Mouse (Mus musculus): ENCODE measurements around the gene Ltbp2. TPM values are rescaled to one million over a fixed set of nuclear protein-coding genes. Genes with fewer than 3 reads are reported as not detected.

Ltbp2 gene
- polyA plus RNA-seq, 1 experiment from 2014 or later, result 0.31 TPM

DNA sequence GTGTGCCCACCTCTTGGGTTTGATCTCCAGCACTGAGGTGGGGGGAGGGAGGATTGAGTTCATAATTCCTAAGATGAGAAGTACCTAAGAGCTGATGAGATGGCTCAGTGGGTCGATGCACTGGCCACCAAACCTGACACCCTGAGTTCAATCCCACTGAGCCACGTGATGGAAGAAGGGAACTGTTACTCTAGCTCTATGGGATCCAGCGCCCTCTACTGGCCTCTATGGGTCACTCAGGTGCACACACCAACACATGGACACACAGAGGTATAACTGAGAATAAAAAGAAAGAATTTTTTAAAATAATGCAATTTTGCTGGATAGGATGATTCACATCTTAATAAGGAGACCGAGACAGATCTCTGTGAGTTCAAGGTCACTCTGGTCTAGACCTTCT is 57.8 kb downstream of the Ltbp2 start:
- Histone ChIP-seq H3K9ac (ENCODE audit: low read depth, low read length) (no peak overlapping the region), H3K4me3 (ENCODE audit: low read length) (no peak overlapping the region), H3K36me3 (ENCODE audit: control insufficient read depth, insufficient read depth, low read length) (no peaks in the 10 kb centered on the region), H3K4me1 (ENCODE audit: control insufficient read depth, insufficient read depth, low read depth, low read length) (no peaks in the 10 kb centered on the region), H3K27me3 (replicated peaks; ENCODE audit: control insufficient read depth, insufficient read depth, low read length) (no peaks in the 10 kb centered on the region), H3K4me2 (ENCODE audit: low read length) (no peak overlapping the region), H3K9me3 (ENCODE audit: control insufficient read depth, low read length) (no peaks in the 10 kb centered on the region), H3K27ac (ENCODE audit: low read depth, low read length) (no peak overlapping the region)
- WGBS, result 72% methylated on average over 4 of the region's 4 CpGs
- ATAC-seq, result no peak

GRCm38 (mm10) chr12:84814663-84815325 is 61.5 kb downstream of the Ltbp2 start:
- ATAC-seq, result no peak
- Histone ChIP-seq H3K4me3 (ENCODE audit: low read length) (no peak overlapping the region), H3K4me1 (ENCODE audit: control insufficient read depth, insufficient read depth, low read depth, low read length) (no peaks in the 10 kb centered on the region), H3K9me3 (ENCODE audit: control insufficient read depth, low read length) (no peaks in the 10 kb centered on the region), H3K27ac (ENCODE audit: low read depth, low read length) (no peak overlapping the region), H3K4me2 (ENCODE audit: low read length) (no peak overlapping the region), H3K36me3 (ENCODE audit: control insufficient read depth, insufficient read depth, low read length) (no peaks in the 10 kb centered on the region), H3K9ac (ENCODE audit: low read depth, low read length) (no peak overlapping the region), H3K27me3 (replicated peaks; ENCODE audit: control insufficient read depth, insufficient read depth, low read length) (no peaks in the 10 kb centered on the region)
- 74% methylated on average over 3 of the region's 3 CpGs for WGBS

DNA sequence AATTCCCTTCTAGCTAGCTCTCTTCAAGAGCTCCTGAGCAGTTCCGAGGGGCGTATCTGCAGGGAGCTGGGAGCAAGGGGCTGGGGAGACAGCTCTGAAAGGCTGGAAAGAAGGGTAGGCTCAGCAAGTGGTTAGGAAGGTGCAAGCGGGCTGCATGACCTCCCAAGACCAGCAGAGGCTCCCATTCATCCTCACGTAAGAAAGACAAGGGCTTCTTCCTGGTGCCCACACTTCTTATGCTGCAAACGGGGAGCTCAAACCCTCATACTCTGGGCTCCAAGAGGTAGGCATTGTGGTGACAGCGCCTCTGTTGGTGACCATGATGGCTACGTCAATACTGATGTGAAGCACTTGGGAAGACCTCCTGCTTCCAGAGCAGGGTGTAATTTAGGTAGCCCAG is 62.6 kb downstream of the Ltbp2 start:
- H3K9ac ChIP-seq (ENCODE audit: low read depth, low read length), result no peak overlapping the region
- no peaks in the 10 kb centered on the region for H3K27me3 ChIP-seq (replicated peaks; ENCODE audit: control insufficient read depth, insufficient read depth, low read length)
- H3K36me3 ChIP-seq (ENCODE audit: control insufficient read depth, insufficient read depth, low read length), result no peaks in the 10 kb centered on the region
- no peaks in the 10 kb centered on the region for H3K4me1 ChIP-seq (ENCODE audit: control insufficient read depth, insufficient read depth, low read depth, low read length)
- no peak for ATAC-seq
- no peak overlapping the region for H3K4me2 ChIP-seq (ENCODE audit: low read length)
- H3K4me3 ChIP-seq (ENCODE audit: low read length), result no peak overlapping the region
- 52% methylated on average over 7 of the region's 7 CpGs for WGBS
- no peak overlapping the region for H3K27ac ChIP-seq (ENCODE audit: low read depth, low read length)
- H3K9me3 ChIP-seq (ENCODE audit: control insufficient read depth, low read length), result no peaks in the 10 kb centered on the region

DNA sequence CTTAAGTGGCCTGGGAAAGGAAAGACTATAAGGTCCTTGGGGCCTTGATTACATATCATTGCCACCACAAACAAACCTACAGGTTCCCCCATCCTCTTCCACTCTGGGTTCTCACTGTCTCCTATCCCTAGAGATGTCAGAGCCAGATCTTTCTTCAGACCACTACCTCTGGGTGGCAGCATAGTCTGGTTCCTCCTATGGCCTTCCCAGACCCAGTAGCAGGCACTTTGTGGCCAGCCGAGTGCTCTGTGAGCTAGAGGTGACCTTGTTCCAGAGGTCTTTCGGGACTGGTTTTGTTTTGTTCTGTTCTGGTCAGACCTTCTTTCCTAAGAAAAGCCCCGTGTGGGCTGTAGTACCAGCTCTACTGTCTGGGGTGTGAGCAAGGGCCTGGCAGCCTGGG is 64.3 kb downstream of the Ltbp2 start:
- Histone ChIP-seq H3K36me3 (ENCODE audit: control insufficient read depth, insufficient read depth, low read length) (no peaks in the 10 kb centered on the region), H3K9me3 (ENCODE audit: control insufficient read depth, low read length) (no peaks in the 10 kb centered on the region), H3K27me3 (replicated peaks; ENCODE audit: control insufficient read depth, insufficient read depth, low read length) (no peaks in the 10 kb centered on the region), H3K9ac (ENCODE audit: low read depth, low read length) (no peak overlapping the region), H3K4me3 (ENCODE audit: low read length) (no peak overlapping the region), H3K4me2 (ENCODE audit: low read length) (no peak overlapping the region), H3K4me1 (ENCODE audit: control insufficient read depth, insufficient read depth, low read depth, low read length) (no peaks in the 10 kb centered on the region), H3K27ac (ENCODE audit: low read depth, low read length) (no peak overlapping the region)
- 67% methylated on average over 3 of the region's 3 CpGs for WGBS
- ATAC-seq, result no peak

DNA sequence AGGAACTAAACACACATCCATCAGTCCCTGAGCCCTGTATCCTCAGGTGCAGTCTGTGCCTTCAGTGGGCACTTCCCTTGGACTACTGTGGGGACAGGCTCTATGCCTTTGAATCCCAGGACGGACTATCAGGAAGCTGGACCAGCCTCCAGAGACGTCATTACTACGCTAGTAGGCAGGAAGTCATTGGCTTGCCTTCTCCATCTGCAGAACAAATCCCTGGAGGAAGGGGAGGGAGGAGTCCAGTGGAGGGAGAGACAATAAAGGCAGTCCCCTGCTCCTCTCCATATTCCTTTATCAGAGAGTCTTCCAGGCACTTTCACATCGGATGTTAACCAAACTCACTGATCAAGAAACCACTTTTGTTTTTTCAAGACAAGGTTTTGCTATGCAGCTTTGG is 64.8 kb downstream of the Ltbp2 start:
- Histone ChIP-seq H3K4me2 (ENCODE audit: low read length) (no peak overlapping the region), H3K4me1 (ENCODE audit: control insufficient read depth, insufficient read depth, low read depth, low read length) (no peaks in the 10 kb centered on the region; the same call in 1 of the 2 replicates), H3K27ac (ENCODE audit: low read depth, low read length) (no peak overlapping the region), H3K4me3 (ENCODE audit: low read length) (no peak overlapping the region), H3K36me3 (ENCODE audit: control insufficient read depth, insufficient read depth, low read length) (no peaks in the 10 kb centered on the region), H3K9me3 (ENCODE audit: control insufficient read depth, low read length) (no peaks in the 10 kb centered on the region), H3K9ac (ENCODE audit: low read depth, low read length) (no peak overlapping the region), H3K27me3 (replicated peaks; ENCODE audit: control insufficient read depth, insufficient read depth, low read length) (no peaks in the 10 kb centered on the region)
- WGBS, result 60% methylated on average over 4 of the region's 4 CpGs
- ATAC-seq, result no peak

DNA sequence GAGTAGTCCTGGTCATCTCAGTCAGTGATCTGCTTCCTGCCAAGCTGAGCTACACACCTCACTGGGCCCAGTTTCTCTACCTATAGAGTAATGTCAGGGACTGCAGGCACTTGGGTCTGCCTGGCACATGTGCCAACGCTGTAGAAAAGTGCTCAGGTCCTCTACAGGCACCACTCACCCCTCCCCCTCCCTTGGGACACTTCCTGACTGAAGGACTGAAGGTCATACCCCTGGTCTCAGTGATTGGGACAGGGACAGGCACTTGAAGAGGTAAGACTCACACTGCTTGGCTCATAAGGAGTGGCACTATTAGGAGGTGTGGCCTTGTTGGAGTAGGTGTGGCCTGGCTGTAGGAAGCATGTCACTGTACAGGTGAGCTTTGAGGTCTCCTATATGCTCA is 65.5 kb downstream of the Ltbp2 start:
- no peak overlapping the region for H3K4me3 ChIP-seq (ENCODE audit: low read length)
- H3K36me3 ChIP-seq (ENCODE audit: control insufficient read depth, insufficient read depth, low read length), result no peaks in the 10 kb centered on the region
- no peak overlapping the region for H3K9ac ChIP-seq (ENCODE audit: low read depth, low read length)
- WGBS, result 70% methylated on average over 1 of the region's 1 CpGs
- no peaks in the 10 kb centered on the region; the same call in 1 of the 2 replicates for H3K4me1 ChIP-seq (ENCODE audit: control insufficient read depth, insufficient read depth, low read depth, low read length)
- no peaks in the 10 kb centered on the region for H3K9me3 ChIP-seq (ENCODE audit: control insufficient read depth, low read length)
- no peak overlapping the region for H3K27ac ChIP-seq (ENCODE audit: low read depth, low read length)
- ATAC-seq, result no peak
- no peak overlapping the region for H3K4me2 ChIP-seq (ENCODE audit: low read length)
- no peaks in the 10 kb centered on the region for H3K27me3 ChIP-seq (replicated peaks; ENCODE audit: control insufficient read depth, insufficient read depth, low read length)

GRCm38 (mm10) chr12:84809033-84809432 is 67.3 kb downstream of the Ltbp2 start:
- Histone ChIP-seq H3K9me3 (ENCODE audit: control insufficient read depth, low read length) (no peaks in the 10 kb centered on the region), H3K27me3 (replicated peaks; ENCODE audit: control insufficient read depth, insufficient read depth, low read length) (no peaks in the 10 kb centered on the region), H3K4me2 (ENCODE audit: low read length) (no peak overlapping the region), H3K4me1 (ENCODE audit: control insufficient read depth, insufficient read depth, low read depth, low read length) (no peaks in the 10 kb centered on the region; the same call in 1 of the 2 replicates), H3K27ac (ENCODE audit: low read depth, low read length) (no peak overlapping the region), H3K9ac (ENCODE audit: low read depth, low read length) (no peak overlapping the region), H3K4me3 (ENCODE audit: low read length) (no peak overlapping the region), H3K36me3 (ENCODE audit: control insufficient read depth, insufficient read depth, low read length) (no peaks in the 10 kb centered on the region)
- WGBS, result 83% methylated on average over 6 of the region's 6 CpGs
- no peak for ATAC-seq

DNA sequence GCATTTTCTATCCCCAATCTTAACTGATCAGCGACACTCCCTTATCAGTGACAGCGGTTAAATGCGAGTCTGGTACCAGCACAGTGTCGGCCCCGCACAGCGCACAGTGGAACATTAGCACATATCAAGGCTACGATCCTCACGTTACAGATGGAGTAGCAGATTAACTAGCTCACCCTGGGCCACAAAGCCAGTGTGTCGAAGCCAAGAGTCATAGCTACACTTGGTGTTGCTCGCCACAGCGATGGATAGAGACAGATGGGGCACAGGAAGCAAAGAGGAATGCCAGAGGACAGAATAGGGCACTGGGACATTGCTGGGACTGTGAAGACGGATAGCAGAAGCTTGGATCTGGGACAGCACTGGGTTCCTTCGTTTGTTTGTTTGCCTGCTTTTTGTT is 69.0 kb downstream of the Ltbp2 start:
- H3K36me3 ChIP-seq (ENCODE audit: control insufficient read depth, insufficient read depth, low read length), result no peaks in the 10 kb centered on the region
- H3K27me3 ChIP-seq (replicated peaks; ENCODE audit: control insufficient read depth, insufficient read depth, low read length), result no peaks in the 10 kb centered on the region
- ATAC-seq, result no peak
- no peak overlapping the region for H3K9ac ChIP-seq (ENCODE audit: low read depth, low read length)
- no peak overlapping the region for H3K4me3 ChIP-seq (ENCODE audit: low read length)
- no peaks in the 10 kb centered on the region; the same call in 1 of the 2 replicates for H3K4me1 ChIP-seq (ENCODE audit: control insufficient read depth, insufficient read depth, low read depth, low read length)
- WGBS, result 74% methylated on average over 13 of the region's 13 CpGs
- H3K27ac ChIP-seq (ENCODE audit: low read depth, low read length), result no peak overlapping the region
- no peak overlapping the region for H3K4me2 ChIP-seq (ENCODE audit: low read length)
- H3K9me3 ChIP-seq (ENCODE audit: control insufficient read depth, low read length), result no peaks in the 10 kb centered on the region

DNA sequence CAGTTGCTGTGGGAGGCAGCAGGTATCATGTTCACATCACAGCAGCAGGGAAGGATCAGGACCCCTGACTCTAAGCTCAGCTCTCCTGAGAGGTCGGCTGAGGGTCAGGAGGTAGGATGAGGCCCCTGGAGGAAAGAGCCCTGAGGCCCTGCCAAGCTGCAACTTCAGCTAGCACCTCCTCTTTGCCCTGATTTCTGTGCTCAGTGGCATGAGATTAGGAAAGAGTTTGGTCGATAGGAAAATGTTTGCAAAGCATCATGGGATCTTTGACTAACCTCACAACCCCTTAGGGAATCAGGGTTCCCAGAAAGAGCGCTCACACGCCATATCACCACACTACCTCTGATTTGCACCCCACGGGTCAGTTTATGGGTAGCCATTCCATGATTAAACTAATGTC is 69.6 kb downstream of the Ltbp2 start:
- ATAC-seq, result no peak
- 55% methylated on average over 5 of the region's 5 CpGs for WGBS
- no peak overlapping the region for H3K4me3 ChIP-seq (ENCODE audit: low read length)
- no peaks in the 10 kb centered on the region for H3K27me3 ChIP-seq (replicated peaks; ENCODE audit: control insufficient read depth, insufficient read depth, low read length)
- no peaks in the 10 kb centered on the region for H3K9me3 ChIP-seq (ENCODE audit: control insufficient read depth, low read length)
- H3K27ac ChIP-seq (ENCODE audit: low read depth, low read length), result no peak overlapping the region
- H3K4me1 ChIP-seq (ENCODE audit: control insufficient read depth, insufficient read depth, low read depth, low read length), result no peaks in the 10 kb centered on the region; the same call in 1 of the 2 replicates
- H3K36me3 ChIP-seq (ENCODE audit: control insufficient read depth, insufficient read depth, low read length), result no peaks in the 10 kb centered on the region
- no peak overlapping the region for H3K4me2 ChIP-seq (ENCODE audit: low read length)
- no peak overlapping the region for H3K9ac ChIP-seq (ENCODE audit: low read depth, low read length)

Data from hindbrain, embryonic 16.5 days (tissue).